Mouse (Mus musculus): ENCODE data around the gene Dclre1b.

The Dclre1b gene

DNA sequence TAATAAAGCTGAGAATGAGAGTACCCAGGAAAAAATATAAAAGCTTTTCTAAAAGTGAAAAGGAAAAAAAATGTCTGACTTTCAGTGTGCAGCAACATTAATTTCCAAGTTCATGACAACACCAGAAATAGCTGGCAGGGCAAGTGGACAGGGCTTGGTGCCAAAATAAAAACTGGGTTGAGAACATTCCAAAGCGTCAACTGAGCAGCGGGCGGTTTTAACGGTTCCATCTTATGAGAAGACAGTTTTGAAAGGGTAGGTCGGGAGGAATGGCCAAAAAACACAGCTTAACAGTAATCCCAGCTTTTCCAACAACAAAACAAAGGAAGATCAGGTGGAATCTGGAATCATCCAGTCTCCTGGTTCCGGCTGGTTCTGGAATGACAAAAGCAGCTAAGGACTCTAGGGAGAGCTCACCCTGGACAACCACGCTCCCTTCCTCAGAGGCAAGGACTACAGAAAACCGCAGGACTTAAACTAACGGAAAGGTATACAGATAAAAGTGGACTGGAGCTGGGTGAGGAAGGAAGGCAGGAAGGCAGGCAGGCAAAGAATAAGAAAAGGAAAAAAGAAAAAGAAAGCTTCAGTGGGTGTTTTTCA is 37.6 kb downstream of the Dclre1b start:
- DNase-seq, result peak; percentile 88 to 91

GRCm38 (mm10) chr3:103766789-103767188 is 42.5 kb downstream of the Dclre1b start:
- no peak for DNase-seq

DNA sequence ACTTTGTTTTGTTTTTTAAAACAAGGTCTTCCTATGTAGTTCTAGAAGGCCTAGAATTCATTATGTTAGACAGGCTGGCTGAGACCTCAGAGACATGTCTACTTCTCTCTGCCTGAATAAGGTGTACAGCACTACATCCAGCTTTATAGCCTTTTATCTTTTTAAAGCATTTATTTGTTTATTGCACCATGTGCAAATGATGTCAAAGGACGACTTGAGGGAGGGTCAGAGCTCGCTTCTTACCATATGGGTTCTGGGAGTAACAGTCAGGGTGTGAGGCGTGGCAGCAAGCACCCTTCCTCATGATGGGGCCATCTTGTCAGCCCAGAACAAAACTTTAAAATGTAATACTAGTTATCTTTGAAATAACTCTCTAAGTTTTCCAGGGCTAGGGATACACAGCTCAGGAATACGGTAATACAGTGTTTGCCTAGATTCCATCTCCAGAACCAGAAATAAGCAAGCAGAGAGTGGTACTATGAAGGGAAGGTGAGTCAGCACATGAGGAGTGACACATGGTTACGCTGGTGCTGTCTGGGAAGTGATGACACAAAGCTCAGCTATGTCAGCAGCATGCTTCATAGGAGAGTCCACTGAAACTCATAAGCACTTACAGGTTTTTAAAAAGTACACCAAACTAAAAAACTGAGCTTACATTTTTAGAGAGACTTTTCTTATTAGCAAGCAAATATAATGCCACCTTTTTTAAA is 49.8 kb downstream of the Dclre1b start:
- DNase-seq, result no peak

DNA sequence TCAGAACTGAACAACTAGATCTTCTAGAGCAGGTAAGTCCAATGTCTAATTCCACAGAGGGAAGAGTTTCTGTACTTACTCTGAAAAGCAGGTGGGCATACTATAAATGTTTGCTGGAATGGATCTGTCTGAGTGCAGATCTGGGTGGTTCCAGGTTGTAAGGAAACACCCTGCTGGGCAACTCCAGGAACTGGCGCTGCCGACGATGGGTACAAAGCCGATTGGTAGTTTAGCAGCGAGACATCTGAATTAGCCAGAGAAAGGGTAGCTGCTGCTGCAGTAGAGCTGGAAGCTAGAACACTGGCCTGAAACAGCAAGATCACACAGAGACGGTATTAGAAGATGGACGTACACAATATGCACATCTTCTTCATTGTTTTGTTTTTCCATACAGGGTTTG is 50.8 kb downstream of the Dclre1b start:
- no peak for DNase-seq

- DNase-seq, result no peak
Observed at GRCm38 (mm10) chr3:103756920-103757319, 52.3 kb downstream of the Dclre1b start.

- DNase-seq, result no peak
Observed at GRCm38 (mm10) chr3:103755351-103755750, 53.9 kb downstream of the Dclre1b start.

GRCm38 (mm10) chr3:103751558-103751957 is 57.7 kb downstream of the Dclre1b start:
- DNase-seq, result no peak

All from kidney, postnatal 36 days (tissue).